Mouse (Mus musculus) midbrain, postnatal 0 days (tissue): ENCODE data around the gene Agmo. TPM values are rescaled to one million over a fixed set of nuclear protein-coding genes. Genes with fewer than 3 reads are reported as not detected.

Experiments used
- ATAC-seq: fragments of 200-750 bp; cut with Nextera tagmentation; 2 replicates; pipeline ENCODE4 v1.8.0; 2017; ENCODE audit warnings: moderate number of reproducible peaks, mild to moderate bottlenecking, moderate TSS enrichment, moderate library complexity; ENCODE audit not compliant: low FRiP score
- DNase-seq: peaks from one replicate; pipeline ENCODE4 v3.0.0-alpha.2; 2015; ENCODE audit warnings: low spot score
- H3K27ac ChIP-seq: fragments of 300-500 bp; sonication (generic); 2 replicates; pipeline ENCODE4 v1.5.1; 2014; ENCODE audit warnings: low read depth, mild to moderate bottlenecking, low read length, mixed read lengths
- H3K27me3 ChIP-seq: fragments of 300-500 bp; sonication (generic); 2 replicates; pipeline ENCODE4 v1.6.1; 2014; ENCODE audit warnings: low read length, control low read depth, mixed read lengths; ENCODE audit not compliant: insufficient read depth
- H3K36me3 ChIP-seq: fragments of 300-500 bp; sonication (generic); 2 replicates; pipeline ENCODE4 v1.6.1; 2014; ENCODE audit warnings: low read length, control low read depth, mixed read lengths; ENCODE audit not compliant: insufficient read depth
- H3K4me1 ChIP-seq: fragments of 300-500 bp; sonication (generic); 2 replicates; pipeline ENCODE4 v1.6.1; 2014; ENCODE audit warnings: mild to moderate bottlenecking, control low read depth, antibody characterized with exemption, low read length, mixed read lengths; ENCODE audit not compliant: insufficient read depth
- H3K4me2 ChIP-seq: fragments of 300-500 bp; sonication (generic); 2 replicates; pipeline ENCODE4 v1.6.1; 2014; ENCODE audit warnings: low read depth, mild to moderate bottlenecking, low read length, mixed read lengths; ENCODE audit not compliant: poor library complexity, severe bottlenecking
- H3K4me3 ChIP-seq: fragments of 300-500 bp; sonication (generic); 2 replicates; pipeline ENCODE4 v1.5.1; 2014; ENCODE audit warnings: low read depth, mild to moderate bottlenecking, low read length, moderate library complexity
- H3K9ac ChIP-seq: fragments of 300-500 bp; sonication (generic); replicated peaks from 2 replicates; pipeline ENCODE4 v1.6.1; 2014; ENCODE audit warnings: mild to moderate bottlenecking, low read length, moderate library complexity, mixed read lengths; ENCODE audit not compliant: poor library complexity, severe bottlenecking
- H3K9me3 ChIP-seq: fragments of 300-500 bp; sonication (generic); 2 replicates; pipeline ENCODE4 v1.6.1; 2016; ENCODE audit warnings: low read length, control low read depth
- CTCF ChIP-seq: IDR thresholded peaks from 2 replicates; pipeline ENCODE4 v1.5.1; 2016; ENCODE audit warnings: antibody characterized with exemption, mild to moderate bottlenecking
- WGBS: fragments of 180-500 bp; shearing (Covaris S2); extraction: QIAGEN DNeasy Blood & Tissue Kit; methylation state at CpG from one replicate; pipeline ENCODE4 v1.1.7; 2014; 5-methylcytosine and 5-hydroxymethylcytosine counted together
- polyA plus RNA-seq: library from polyadenylated mRNA; unstranded; fragments of >200 nt; fragmentation: Nextera tagmentation; extraction: Ambion mirVana; gene quantifications from 2 replicates; pipeline ENCODE4 v1.2.1, GENCODE M21; 2015
- total RNA-seq: library from RNA; depleted of rRNA; stranded (reverse); fragments of >200 nt; gene quantifications from 2 replicates; pipeline ENCODE4 v1.2.3, GENCODE M21; 2014

Gene Agmo
- total and polyA plus RNA-seq, 2 experiments from 2014 or later, result 2.2 to 2.5 TPM

GRCm38 (mm10) chr12:37257099-37257498 is 15.7 kb downstream of the Agmo start:
- Histone ChIP-seq H3K27ac (no peak overlapping the region), H3K4me1 (no peaks in the 10 kb centered on the region), H3K9me3 (no peaks in the 10 kb centered on the region), H3K27me3 (no peaks in the 10 kb centered on the region), H3K4me2 (no peak overlapping the region), H3K4me3 (no peak overlapping the region), H3K36me3 (no peaks in the 10 kb centered on the region), H3K9ac (no peak overlapping the region)
- no peak for TF ChIP-seq CTCF
- WGBS, result 79% methylated on average over 2 of the region's 2 CpGs
- no peak for ATAC-seq
- DNase-seq, result no peak

DNA sequence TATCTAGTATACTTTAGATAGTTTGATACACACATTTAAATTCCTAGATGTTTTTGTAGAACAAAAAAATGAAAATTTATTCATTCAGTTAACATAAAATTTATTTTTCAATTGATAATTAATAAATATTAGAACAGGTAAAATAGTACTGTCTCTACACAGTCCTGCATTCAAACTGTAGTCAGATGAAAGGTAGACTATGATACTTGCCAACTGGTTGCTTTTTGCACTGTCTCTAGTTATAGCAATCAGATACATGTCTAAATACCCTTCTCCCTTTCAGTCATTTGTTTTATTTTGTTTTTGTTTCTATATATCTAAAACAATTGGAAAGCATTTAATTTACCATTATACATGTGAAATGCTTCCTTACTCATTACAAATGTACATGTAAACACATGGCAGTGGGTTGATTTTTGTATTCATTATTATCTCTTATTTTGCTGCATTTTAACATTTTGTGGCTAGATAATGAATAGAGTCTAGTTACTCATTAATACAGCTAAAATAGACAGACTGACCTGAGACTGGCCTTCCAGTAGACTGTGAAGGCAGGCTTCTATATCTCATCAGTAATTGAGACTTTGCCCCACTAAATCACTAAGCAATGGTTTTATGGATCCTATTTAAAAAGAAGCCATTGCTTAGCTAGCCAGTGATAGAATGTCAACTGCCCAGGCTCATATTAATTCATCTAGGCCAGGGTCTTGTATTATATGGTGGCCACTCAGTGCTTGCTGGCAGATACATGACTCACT is 18.5 kb downstream of the Agmo start:
- DNase-seq, result no peak
- no peak overlapping the region for H3K4me3 ChIP-seq
- H3K4me2 ChIP-seq, result no peak overlapping the region
- TF ChIP-seq CTCF, result no peak
- no peak overlapping the region for H3K27ac ChIP-seq
- no peaks in the 10 kb centered on the region for H3K4me1 ChIP-seq
- H3K27me3 ChIP-seq, result no peaks in the 10 kb centered on the region
- H3K9ac ChIP-seq, result no peak overlapping the region
- no peak for ATAC-seq
- H3K36me3 ChIP-seq, result no peaks in the 10 kb centered on the region
- H3K9me3 ChIP-seq, result no peaks in the 10 kb centered on the region

- Histone ChIP-seq H3K4me1 (no peaks in the 10 kb centered on the region), H3K9me3 (no peaks in the 10 kb centered on the region), H3K36me3 (no peaks in the 10 kb centered on the region), H3K4me3 (no peak overlapping the region), H3K9ac (no peak overlapping the region), H3K27ac (no peak overlapping the region), H3K27me3 (no peaks in the 10 kb centered on the region), H3K4me2 (no peak overlapping the region)
- no peak for TF ChIP-seq CTCF
- WGBS, result 82% methylated on average over 3 of the region's 3 CpGs
- ATAC-seq (no peak), DNase-seq (no peak)
Observed at GRCm38 (mm10) chr12:37263685-37264084, 22.2 kb downstream of the Agmo start.

GRCm38 (mm10) chr12:37268636-37269152 is 27.3 kb downstream of the Agmo start:
- Histone ChIP-seq H3K4me3 (no peak overlapping the region), H3K4me1 (no peaks in the 10 kb centered on the region), H3K27me3 (no peaks in the 10 kb centered on the region), H3K27ac (no peak overlapping the region), H3K4me2 (no peak overlapping the region), H3K9me3 (no peaks in the 10 kb centered on the region), H3K36me3 (no peaks in the 10 kb centered on the region), H3K9ac (no peak overlapping the region)
- ATAC-seq (no peak), DNase-seq (no peak)
- TF ChIP-seq CTCF, result no peak
- WGBS, result 78% methylated on average over 6 of the region's 6 CpGs

DNA sequence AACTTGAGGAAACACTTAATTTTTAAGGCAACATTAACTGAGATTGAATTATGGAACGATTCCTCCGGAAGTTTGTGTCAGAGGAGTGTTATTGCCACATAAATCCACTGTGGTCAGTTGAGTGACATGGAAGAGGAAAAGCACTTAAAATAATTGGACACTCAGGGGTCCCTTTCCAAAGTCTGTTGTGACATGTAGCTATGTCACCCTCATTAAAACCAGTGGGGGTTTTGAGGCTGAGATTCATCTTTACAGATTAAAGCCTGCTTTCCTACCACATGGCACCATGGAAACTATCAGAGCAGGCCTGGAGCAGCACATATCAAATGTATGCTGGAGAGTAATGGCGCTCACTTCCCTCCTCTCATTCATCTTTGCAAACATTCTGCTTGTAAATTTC is 31.2 kb downstream of the Agmo start:
- no peaks in the 10 kb centered on the region for H3K27me3 ChIP-seq
- ATAC-seq (no peak), DNase-seq (no peak)
- WGBS, result 71% methylated on average over 3 of the region's 3 CpGs
- H3K36me3 ChIP-seq, result no peaks in the 10 kb centered on the region
- no peaks in the 10 kb centered on the region for H3K9me3 ChIP-seq
- no peak overlapping the region for H3K4me3 ChIP-seq
- H3K9ac ChIP-seq, result no peak overlapping the region
- H3K27ac ChIP-seq, result no peak overlapping the region
- TF ChIP-seq CTCF, result no peak
- no peak overlapping the region for H3K4me2 ChIP-seq
- H3K4me1 ChIP-seq, result no peaks in the 10 kb centered on the region

DNA sequence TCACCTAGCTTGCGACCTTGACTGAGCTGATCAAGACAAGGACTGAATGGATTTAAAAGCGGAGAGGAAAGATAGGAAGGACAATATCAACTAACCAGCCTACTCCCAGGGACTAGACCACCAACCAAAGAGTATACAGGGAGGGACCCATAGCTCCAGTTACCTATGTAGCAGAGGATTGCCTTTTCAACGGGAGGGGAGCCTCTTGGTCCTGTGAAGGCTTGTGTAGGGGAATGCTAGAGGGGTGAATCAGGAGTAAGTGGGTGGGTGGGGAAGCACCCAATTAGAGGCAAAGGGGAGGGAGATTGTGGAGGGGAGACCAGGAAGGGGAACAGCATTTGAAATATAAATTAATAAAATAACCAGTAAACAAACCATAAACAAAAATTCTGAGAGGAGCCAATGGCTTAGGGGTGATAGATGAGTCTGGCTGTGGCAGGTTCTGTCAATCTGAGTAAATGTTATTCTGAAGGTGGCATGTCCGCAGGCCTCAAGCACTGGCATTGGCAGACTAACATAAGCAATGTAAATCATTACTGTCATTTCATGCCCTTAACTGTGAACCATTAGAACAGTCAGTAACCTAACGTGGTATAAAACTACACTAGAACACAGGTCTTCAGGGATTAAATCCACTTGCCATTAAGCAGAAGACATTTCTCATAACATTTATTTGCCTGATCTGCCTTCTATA is 32.7 kb downstream of the Agmo start:
- ATAC-seq, result 0 out of 2 replicates have a peak, but pooled peaks have one; percentile 13
- 77% methylated on average over 5 of the region's 5 CpGs for WGBS

More for the DNA sequence above, 32.7 kb downstream of the Agmo start:
- no peak for DNase-seq
- Histone ChIP-seq H3K27ac (no peak overlapping the region), H3K27me3 (no peaks in the 10 kb centered on the region), H3K9ac (no peak overlapping the region), H3K4me1 (no peaks in the 10 kb centered on the region), H3K4me3 (no peak overlapping the region), H3K9me3 (no peaks in the 10 kb centered on the region), H3K36me3 (no peaks in the 10 kb centered on the region), H3K4me2 (no peak overlapping the region)
- TF ChIP-seq CTCF, result no peak
